Mouse (Mus musculus) limb, embryonic 11.5 days (tissue): ENCODE data around the gene Htr5b. TPM values are rescaled to one million over a fixed set of nuclear protein-coding genes. Genes with fewer than 3 reads are reported as not detected.

Experiments
- polyA plus RNA-seq: library from polyadenylated mRNA; unstranded; fragments of >200 nt; fragmentation: Nextera tagmentation; extraction: Ambion mirVana; gene quantifications from 2 replicates; pipeline ENCODE4 v1.2.1, GENCODE M21; 2014

The Htr5b gene
- polyA plus RNA-seq, 1 experiment from 2014 or later, result 1.2 TPM

Other genes starting within 250 kb of the Htr5b start
- gene Insig2, start 195.9 kb downstream of the Htr5b start, polyA plus RNA-seq, result 12.9 and 17.0 TPM in 2 replicates
- gene Ccdc93, start 97.4 kb downstream of the Htr5b start, polyA plus RNA-seq, result 10.8 and 12.6 TPM in 2 replicates
- 80.5 and 90.2 TPM in 2 replicates for gene Ddx18, start 39.5 kb upstream of the Htr5b start, polyA plus RNA-seq